Mouse (Mus musculus): ENCODE data around the gene Armc6. TPM values are rescaled to one million over a fixed set of nuclear protein-coding genes. Genes with fewer than 3 reads are reported as not detected.
A peak's percentile ranks its signal among the peaks of the same experiment; 100 is the strongest.

Armc6 gene
- polyA plus RNA-seq (2014; fragmentation: Nextera tagmentation; extraction: Ambion mirVana) = 19.8 and 20.1 TPM in 2 replicates

- no peaks in the 10 kb centered on the region for H3K27me3 ChIP-seq (ENCODE audit: control insufficient read depth, insufficient read depth, low read length)
- H3K9ac ChIP-seq (ENCODE audit: low read length) = peak within 1 kb of the TSS; percentile 67
- H3K4me1 ChIP-seq (ENCODE audit: control insufficient read depth, insufficient read depth, low read length) = peaks cover 7% of the 10 kb centered on the region; the same call in 1 of the 2 replicates
- WGBS = 0% methylated on average over 66 of the region's 67 CpGs
- H3K9me3 ChIP-seq (ENCODE audit: control insufficient read depth, low read length) = no peaks in the 10 kb centered on the region
- H3K4me3 ChIP-seq (ENCODE audit: low read depth, low read length) = peak within 1 kb of the TSS; percentile 65
- H3K4me2 ChIP-seq (ENCODE audit: low read depth, severe bottlenecking) = peak within 1 kb of the TSS; percentile 90
- peak within 1 kb of the TSS; percentile 52; the same call in 1 of the 2 replicates for H3K27ac ChIP-seq (replicated peaks; ENCODE audit: low read depth, low read length)
- ATAC-seq (ENCODE audit: insufficient number of reproducible peaks, low FRiP score, low TSS enrichment, low read depth) (peak; percentile 92), DNase-seq (ENCODE audit: low spot score) (peak; percentile 93)
- H3K36me3 ChIP-seq (ENCODE audit: control insufficient read depth, insufficient read depth, low read length) = peaks cover 6% of the 10 kb centered on the region
Measured at GRCm38 (mm10) chr8:70234080-70234780, at the start of gene Armc6, which contains the start of gene Sugp2. Gene Armc6, minus strand, starts transcription at chr8:70234466. Gene Sugp2, plus strand, starts transcription at chr8:70234226.

- H3K27me3 ChIP-seq (ENCODE audit: control insufficient read depth, insufficient read depth, low read length) = no peaks in the 10 kb centered on the region
- peak overlapping the region; percentile 98 for H3K9ac ChIP-seq (ENCODE audit: low read length)
- peaks cover 26% of the 10 kb centered on the region for H3K36me3 ChIP-seq (ENCODE audit: control insufficient read depth, insufficient read depth, low read length)
- ATAC-seq (ENCODE audit: insufficient number of reproducible peaks, low FRiP score, low TSS enrichment, low read depth) (peak; percentile 56), DNase-seq (ENCODE audit: low spot score) (no peak)
- 1% methylated on average over 48 of the region's 55 CpGs for WGBS
- H3K9me3 ChIP-seq (ENCODE audit: control insufficient read depth, low read length) = peaks cover 4% of the 10 kb centered on the region; the same call in 1 of the 2 replicates
- peak overlapping the region; percentile 38 for H3K27ac ChIP-seq (replicated peaks; ENCODE audit: low read depth, low read length)
- H3K4me3 ChIP-seq (ENCODE audit: low read depth, low read length) = peak overlapping the region; percentile 98
- H3K4me2 ChIP-seq (ENCODE audit: low read depth, severe bottlenecking) = peak overlapping the region; percentile 88
- H3K4me1 ChIP-seq (ENCODE audit: control insufficient read depth, insufficient read depth, low read length) = peaks cover 10% of the 10 kb centered on the region; the same call in 1 of the 2 replicates
Measured at GRCm38 (mm10) chr8:70283136-70284077, 49.1 kb upstream of the Armc6 start.

- under 1% methylated on average over 36 of the region's 36 CpGs for WGBS
- Histone ChIP-seq H3K4me2 (ENCODE audit: low read depth, severe bottlenecking) (peak within 1 kb of the TSS; percentile 88), H3K27ac (replicated peaks; ENCODE audit: low read depth, low read length) (peak within 1 kb of the TSS; percentile 38), H3K27me3 (ENCODE audit: control insufficient read depth, insufficient read depth, low read length) (no peaks in the 10 kb centered on the region), H3K9ac (ENCODE audit: low read length) (peak within 1 kb of the TSS; percentile 98), H3K36me3 (ENCODE audit: control insufficient read depth, insufficient read depth, low read length) (peaks cover 24% of the 10 kb centered on the region), H3K4me3 (ENCODE audit: low read depth, low read length) (peak within 1 kb of the TSS; percentile 98), H3K4me1 (ENCODE audit: control insufficient read depth, insufficient read depth, low read length) (peaks cover 10% of the 10 kb centered on the region; the same call in 1 of the 2 replicates), H3K9me3 (ENCODE audit: control insufficient read depth, low read length) (peaks cover 4% of the 10 kb centered on the region; the same call in 1 of the 2 replicates)
- DNase-seq (ENCODE audit: low spot score) = peak; percentile 94
- peak; percentile 85 for ATAC-seq (ENCODE audit: insufficient number of reproducible peaks, low FRiP score, low TSS enrichment, low read depth)
Measured at GRCm38 (mm10) chr8:70282603-70283135, 48.4 kb upstream of the Armc6 start, which contains the start of gene Homer3. Gene Homer3, plus strand, starts transcription at chr8:70282827.

GRCm38 (mm10) chr8:70281001-70281400 lies 46.7 kb upstream of the Armc6 start:
- 59% methylated on average over 3 of the region's 3 CpGs for WGBS
- Histone ChIP-seq H3K4me2 (ENCODE audit: low read depth, severe bottlenecking) (no peak overlapping the region), H3K9ac (ENCODE audit: low read length) (no peak overlapping the region), H3K4me3 (ENCODE audit: low read depth, low read length) (no peak overlapping the region), H3K27me3 (ENCODE audit: control insufficient read depth, insufficient read depth, low read length) (no peaks in the 10 kb centered on the region), H3K36me3 (ENCODE audit: control insufficient read depth, insufficient read depth, low read length) (peaks cover 10% of the 10 kb centered on the region), H3K4me1 (ENCODE audit: control insufficient read depth, insufficient read depth, low read length) (peaks cover 10% of the 10 kb centered on the region; the same call in 1 of the 2 replicates), H3K27ac (replicated peaks; ENCODE audit: low read depth, low read length) (no peak overlapping the region), H3K9me3 (ENCODE audit: control insufficient read depth, low read length) (no peaks in the 10 kb centered on the region)
- ATAC-seq (ENCODE audit: insufficient number of reproducible peaks, low FRiP score, low TSS enrichment, low read depth) (no peak), DNase-seq (ENCODE audit: low spot score) (no peak)

- no peak overlapping the region for H3K4me3 ChIP-seq (ENCODE audit: low read depth, low read length)
- 59% methylated on average over 8 of the region's 8 CpGs for WGBS
- no peak overlapping the region for H3K27ac ChIP-seq (replicated peaks; ENCODE audit: low read depth, low read length)
- no peaks in the 10 kb centered on the region for H3K36me3 ChIP-seq (ENCODE audit: control insufficient read depth, insufficient read depth, low read length)
- no peak overlapping the region for H3K4me2 ChIP-seq (ENCODE audit: low read depth, severe bottlenecking)
- no peak for DNase-seq (ENCODE audit: low spot score)
- no peak for ATAC-seq (ENCODE audit: insufficient number of reproducible peaks, low FRiP score, low TSS enrichment, low read depth)
- no peak overlapping the region; the same call in 1 of the 2 replicates for H3K9ac ChIP-seq (ENCODE audit: low read length)
- peaks cover 10% of the 10 kb centered on the region; the same call in 1 of the 2 replicates for H3K4me1 ChIP-seq (ENCODE audit: control insufficient read depth, insufficient read depth, low read length)
- no peaks in the 10 kb centered on the region for H3K9me3 ChIP-seq (ENCODE audit: control insufficient read depth, low read length)
- no peaks in the 10 kb centered on the region for H3K27me3 ChIP-seq (ENCODE audit: control insufficient read depth, insufficient read depth, low read length)
Measured at GRCm38 (mm10) chr8:70279266-70279665, 45.0 kb upstream of the Armc6 start.

DNA sequence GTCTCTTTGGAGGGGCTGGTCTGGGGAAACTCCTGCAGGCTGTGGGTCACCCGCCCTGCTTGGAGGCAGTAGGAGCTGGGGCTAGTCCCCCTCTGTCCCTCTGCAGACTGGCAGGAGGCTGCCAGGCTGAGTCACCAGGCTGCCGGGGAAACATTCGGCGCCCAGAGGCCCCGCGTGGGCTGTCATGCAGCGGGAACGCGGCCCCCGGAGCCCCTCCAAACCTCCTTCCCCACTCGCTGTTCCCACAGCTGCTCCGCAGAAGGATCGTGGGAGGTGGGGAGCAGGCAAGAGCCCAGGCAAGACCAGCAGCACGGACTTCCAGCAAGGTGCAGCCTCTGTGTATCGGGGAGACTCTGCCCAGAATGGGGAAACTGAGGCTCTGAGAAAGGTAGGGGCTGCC lies 43.9 kb upstream of the Armc6 start:
- DNase-seq (ENCODE audit: low spot score) (no peak), ATAC-seq (ENCODE audit: insufficient number of reproducible peaks, low FRiP score, low TSS enrichment, low read depth) (no peak)
- 68% methylated on average over 15 of the region's 15 CpGs for WGBS
- no peak overlapping the region for H3K4me3 ChIP-seq (ENCODE audit: low read depth, low read length)
- H3K27me3 ChIP-seq (ENCODE audit: control insufficient read depth, insufficient read depth, low read length) = no peaks in the 10 kb centered on the region
- H3K4me1 ChIP-seq (ENCODE audit: control insufficient read depth, insufficient read depth, low read length) = peaks cover 7% of the 10 kb centered on the region; the same call in 1 of the 2 replicates
- no peaks in the 10 kb centered on the region for H3K36me3 ChIP-seq (ENCODE audit: control insufficient read depth, insufficient read depth, low read length)
- H3K4me2 ChIP-seq (ENCODE audit: low read depth, severe bottlenecking) = no peak overlapping the region
- no peaks in the 10 kb centered on the region for H3K9me3 ChIP-seq (ENCODE audit: control insufficient read depth, low read length)
- peak overlapping the region; percentile 22; the same call in 1 of the 2 replicates for H3K9ac ChIP-seq (ENCODE audit: low read length)
- no peak overlapping the region for H3K27ac ChIP-seq (replicated peaks; ENCODE audit: low read depth, low read length)

DNA sequence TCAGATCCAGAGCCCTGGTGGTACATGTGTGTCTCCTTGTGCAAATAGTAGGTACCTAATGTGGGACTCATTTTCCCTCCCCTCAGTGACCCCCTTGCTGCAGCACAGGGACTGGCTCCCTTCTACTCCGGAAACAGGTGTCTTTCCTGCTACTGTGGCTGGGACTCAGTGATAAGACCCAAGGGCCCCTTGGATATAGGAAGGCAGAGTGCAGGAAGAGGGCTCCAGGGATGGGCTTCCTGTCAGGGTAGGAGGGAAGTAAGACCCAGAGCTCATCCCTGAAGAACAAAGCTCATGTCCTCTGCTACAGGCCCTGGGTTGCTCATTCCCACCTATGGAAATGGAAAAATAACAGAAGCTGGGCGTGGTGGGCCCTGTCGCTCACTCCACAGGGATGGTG lies 42.2 kb upstream of the Armc6 start:
- Histone ChIP-seq H3K9ac (ENCODE audit: low read length) (no peak overlapping the region), H3K4me3 (ENCODE audit: low read depth, low read length) (no peak overlapping the region), H3K4me2 (ENCODE audit: low read depth, severe bottlenecking) (no peak overlapping the region), H3K36me3 (ENCODE audit: control insufficient read depth, insufficient read depth, low read length) (no peaks in the 10 kb centered on the region), H3K27me3 (ENCODE audit: control insufficient read depth, insufficient read depth, low read length) (no peaks in the 10 kb centered on the region), H3K9me3 (ENCODE audit: control insufficient read depth, low read length) (no peaks in the 10 kb centered on the region), H3K4me1 (ENCODE audit: control insufficient read depth, insufficient read depth, low read length) (peaks cover 2% of the 10 kb centered on the region; the same call in 1 of the 2 replicates), H3K27ac (replicated peaks; ENCODE audit: low read depth, low read length) (no peak overlapping the region)
- ATAC-seq (ENCODE audit: insufficient number of reproducible peaks, low FRiP score, low TSS enrichment, low read depth) (no peak), DNase-seq (ENCODE audit: low spot score) (no peak)
- 84% methylated on average over 3 of the region's 3 CpGs for whole genome bisulfite sequencing

GRCm38 (mm10) chr8:70274350-70274749 lies 40.1 kb upstream of the Armc6 start:
- H3K4me1 ChIP-seq (ENCODE audit: control insufficient read depth, insufficient read depth, low read length) = no peaks in the 10 kb centered on the region
- DNase-seq (ENCODE audit: low spot score) (no peak), ATAC-seq (ENCODE audit: insufficient number of reproducible peaks, low FRiP score, low TSS enrichment, low read depth) (no peak)
- H3K4me3 ChIP-seq (ENCODE audit: low read depth, low read length) = no peak overlapping the region
- H3K27me3 ChIP-seq (ENCODE audit: control insufficient read depth, insufficient read depth, low read length) = no peaks in the 10 kb centered on the region
- no peaks in the 10 kb centered on the region for H3K9me3 ChIP-seq (ENCODE audit: control insufficient read depth, low read length)
- H3K4me2 ChIP-seq (ENCODE audit: low read depth, severe bottlenecking) = no peak overlapping the region
- H3K9ac ChIP-seq (ENCODE audit: low read length) = no peak overlapping the region
- no peak overlapping the region for H3K27ac ChIP-seq (replicated peaks; ENCODE audit: low read depth, low read length)
- H3K36me3 ChIP-seq (ENCODE audit: control insufficient read depth, insufficient read depth, low read length) = no peaks in the 10 kb centered on the region

Measured in limb, embryonic 11.5 days (tissue).